Mouse (Mus musculus) lung, adult 2 months (tissue): ENCODE measurements around the gene Cdcp1.

Source experiments
- CTCF ChIP-seq: fragments of 200-500 bp; IDR thresholded peaks from 2 replicates; pipeline ENCODE4 v1.5.1; 2011; ENCODE audit warnings: mild to moderate bottlenecking, low read length, control low read depth; ENCODE audit not compliant: insufficient read depth
- POLR2A ChIP-seq: fragments of 200-500 bp; IDR thresholded peaks from 2 replicates; pipeline ENCODE4 v1.6.1; 2011; ENCODE audit warnings: low read depth, mild to moderate bottlenecking, control low read depth, low read length, borderline replicate concordance; ENCODE audit errors: extremely low read depth

- TF ChIP-seq POLR2A (no peak), CTCF (peak; percentile 42; the same call in 1 of the 2 replicates)
Measured at GRCm38 (mm10) chr9:123159330-123159729, 56.5 kb downstream of the Cdcp1 start.
